Mouse (Mus musculus) E14TG2a.4 (cell line): ENCODE results near the gene Kcnn1.

Experiments used
- CTCF ChIP-seq: conservative IDR thresholded peaks from 2 replicates; pipeline ENCODE4 v1.5.1; 2014; ENCODE audit warnings: low read length
- POU5F1 ChIP-seq: IDR thresholded peaks from 2 replicates; pipeline ENCODE4 v1.6.1; 2014; ENCODE audit warnings: low read length, borderline replicate concordance

DNA sequence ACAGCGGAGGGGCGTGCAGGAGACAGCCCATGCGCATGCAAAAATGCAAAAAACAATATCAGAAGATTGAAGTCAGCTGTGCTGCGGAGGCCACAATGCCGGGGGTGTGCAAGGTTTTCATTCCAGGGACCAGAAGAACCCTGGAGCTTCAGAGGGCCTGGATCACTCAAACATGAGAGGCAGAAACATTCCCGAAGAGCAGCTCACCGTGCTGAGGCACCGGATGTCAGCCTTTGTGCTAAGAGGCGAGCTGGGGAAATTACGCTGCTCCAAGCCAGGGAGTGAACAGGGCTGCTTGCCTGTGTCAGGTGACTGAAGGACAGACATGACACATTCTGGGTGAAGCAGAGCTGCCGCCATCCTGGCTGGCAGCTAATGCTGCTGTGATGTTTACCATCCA is 17.5 kb upstream of the Kcnn1 start:
- TF ChIP-seq CTCF: no peak
- TF ChIP-seq POU5F1: no peak
